Mouse (Mus musculus) limb, embryonic 11.5 days (tissue): ENCODE measurements around the gene Cbfa2t2. TPM values are rescaled to one million over a fixed set of nuclear protein-coding genes. Genes with fewer than 3 reads are reported as not detected.

Source experiments
- ATAC-seq: fragments of 200-750 bp; cut with Nextera tagmentation; 2 replicates; pipeline ENCODE4 v1.8.0; 2017; ENCODE audit warnings: low read depth; ENCODE audit not compliant: insufficient number of reproducible peaks, low FRiP score, low TSS enrichment
- DNase-seq: peaks from one replicate; pipeline ENCODE4 v3.0.0-alpha.2; 2015; ENCODE audit warnings: low spot score
- H3K27ac ChIP-seq: fragments of 300-500 bp; sonication (generic); replicated peaks from 2 replicates; pipeline ENCODE4 v1.5.1; 2014; ENCODE audit warnings: low read depth, mild to moderate bottlenecking, low read length
- H3K27me3 ChIP-seq: fragments of 300-500 bp; sonication (generic); 2 replicates; pipeline ENCODE4 v1.6.1; 2014; ENCODE audit warnings: mild to moderate bottlenecking, low read length, mixed read lengths; ENCODE audit not compliant: control insufficient read depth, insufficient read depth
- H3K36me3 ChIP-seq: fragments of 300-500 bp; sonication (generic); 2 replicates; pipeline ENCODE4 v1.6.1; 2014; ENCODE audit warnings: mild to moderate bottlenecking, low read length, moderate library complexity, mixed read lengths; ENCODE audit not compliant: control insufficient read depth, insufficient read depth
- H3K4me1 ChIP-seq: fragments of 300-500 bp; sonication (generic); 2 replicates; pipeline ENCODE4 v1.6.1; 2014; ENCODE audit warnings: low read length, mixed read lengths; ENCODE audit not compliant: control insufficient read depth, insufficient read depth
- H3K4me2 ChIP-seq: fragments of 300-500 bp; sonication (generic); 2 replicates; pipeline ENCODE4 v1.6.1; 2014; ENCODE audit warnings: low read depth, mild to moderate bottlenecking, moderate library complexity; ENCODE audit not compliant: severe bottlenecking
- H3K4me3 ChIP-seq: fragments of 300-500 bp; sonication (generic); 2 replicates; pipeline ENCODE4 v1.5.1; 2014; ENCODE audit warnings: low read depth, low read length
- H3K9ac ChIP-seq: fragments of 300-500 bp; sonication (generic); 2 replicates; pipeline ENCODE4 v1.6.1; 2014; ENCODE audit warnings: mild to moderate bottlenecking, low read length
- H3K9me3 ChIP-seq: fragments of 300-500 bp; sonication (generic); 2 replicates; pipeline ENCODE4 v1.6.1; 2016; ENCODE audit warnings: low read length; ENCODE audit not compliant: control insufficient read depth
- WGBS: fragments of 180-500 bp; shearing (Covaris S2); extraction: QIAGEN DNeasy Blood & Tissue Kit; methylation state at CpG from one replicate; pipeline ENCODE4 v1.1.7; 2014; 5-methylcytosine and 5-hydroxymethylcytosine counted together
- polyA plus RNA-seq: library from polyadenylated mRNA; unstranded; fragments of >200 nt; fragmentation: Nextera tagmentation; extraction: Ambion mirVana; gene quantifications from 2 replicates; pipeline ENCODE4 v1.2.1, GENCODE M21; 2014

Gene Cbfa2t2
- polyA plus RNA-seq, 1 experiment from 2014 or later: 44.1 TPM

GRCm38 (mm10) chr2:154572996-154573395 lies 136.7 kb downstream of the Cbfa2t2 start:
- no peak for ATAC-seq
- Histone ChIP-seq H3K9me3 (no peaks in the 10 kb centered on the region), H3K36me3 (no peaks in the 10 kb centered on the region), H3K27ac (no peak overlapping the region), H3K27me3 (no peaks in the 10 kb centered on the region), H3K9ac (no peak overlapping the region), H3K4me2 (no peak overlapping the region), H3K4me1 (peaks cover 9% of the 10 kb centered on the region), H3K4me3 (no peak overlapping the region)
- 84% methylated on average over 3 of the region's 3 CpGs for WGBS
- no peak for DNase-seq

- ATAC-seq: no peak
- no peak overlapping the region for H3K4me2 ChIP-seq
These were observed 138.0 kb downstream of the Cbfa2t2 start for GRCm38 (mm10) chr2:154574271-154574670.

GRCm38 (mm10) chr2:154576876-154577743 lies 140.8 kb downstream of the Cbfa2t2 start:
- 56% methylated on average over 12 of the region's 12 CpGs for WGBS
- no peaks in the 10 kb centered on the region for H3K27me3 ChIP-seq
- DNase-seq (no peak), ATAC-seq (no peak)
- no peak overlapping the region for H3K4me3 ChIP-seq
- no peaks in the 10 kb centered on the region for H3K36me3 ChIP-seq
- no peak overlapping the region for H3K4me2 ChIP-seq
- H3K4me1 ChIP-seq: no peaks in the 10 kb centered on the region; the same call in 1 of the 2 replicates
- H3K27ac ChIP-seq: 0 out of 2 replicates have a peak overlapping the region, but pooled peaks have one; percentile 14
- peak overlapping the region; percentile 17; the same call in 1 of the 2 replicates for H3K9ac ChIP-seq
- H3K9me3 ChIP-seq: no peaks in the 10 kb centered on the region

More at GRCm38 (mm10) chr2:154574271-154574670, 138.0 kb downstream of the Cbfa2t2 start:
- H3K9me3 ChIP-seq: no peaks in the 10 kb centered on the region
- WGBS: 81% methylated on average over 7 of the region's 7 CpGs
- no peak for DNase-seq
- no peaks in the 10 kb centered on the region for H3K36me3 ChIP-seq
- H3K27ac ChIP-seq: no peak overlapping the region
- no peak overlapping the region for H3K9ac ChIP-seq
- H3K4me1 ChIP-seq: no peaks in the 10 kb centered on the region; the same call in 1 of the 2 replicates
- no peaks in the 10 kb centered on the region for H3K27me3 ChIP-seq
- no peak overlapping the region for H3K4me3 ChIP-seq

GRCm38 (mm10) chr2:154577744-154578067 lies 141.4 kb downstream of the Cbfa2t2 start:
- no peaks in the 10 kb centered on the region for H3K27me3 ChIP-seq
- H3K36me3 ChIP-seq: no peaks in the 10 kb centered on the region
- H3K27ac ChIP-seq: no peak overlapping the region
- no peak for ATAC-seq
- no peak overlapping the region for H3K4me2 ChIP-seq
- no peak overlapping the region for H3K4me3 ChIP-seq
- H3K9me3 ChIP-seq: no peaks in the 10 kb centered on the region
- WGBS: 91% methylated on average over 6 of the region's 6 CpGs
- H3K4me1 ChIP-seq: no peaks in the 10 kb centered on the region; the same call in 1 of the 2 replicates
- no peak for DNase-seq
- no peak overlapping the region for H3K9ac ChIP-seq

GRCm38 (mm10) chr2:154580586-154580985 lies 144.3 kb downstream of the Cbfa2t2 start:
- no peak overlapping the region for H3K27ac ChIP-seq
- H3K4me3 ChIP-seq: no peak overlapping the region
- H3K27me3 ChIP-seq: no peaks in the 10 kb centered on the region
- H3K9ac ChIP-seq: no peak overlapping the region
- no peaks in the 10 kb centered on the region for H3K36me3 ChIP-seq
- H3K9me3 ChIP-seq: no peaks in the 10 kb centered on the region
- DNase-seq: no peak
- no peak for ATAC-seq
- WGBS: 90% methylated on average over 8 of the region's 8 CpGs
- peaks cover 1% of the 10 kb centered on the region for H3K4me1 ChIP-seq
- no peak overlapping the region for H3K4me2 ChIP-seq

GRCm38 (mm10) chr2:154581421-154581820 lies 145.1 kb downstream of the Cbfa2t2 start:
- Histone ChIP-seq H3K27me3 (no peaks in the 10 kb centered on the region), H3K36me3 (no peaks in the 10 kb centered on the region), H3K9me3 (no peaks in the 10 kb centered on the region), H3K4me2 (no peak overlapping the region), H3K27ac (no peak overlapping the region), H3K9ac (no peak overlapping the region), H3K4me3 (no peak overlapping the region), H3K4me1 (peaks cover 5% of the 10 kb centered on the region)
- 90% methylated on average over 1 of the region's 1 CpGs for WGBS
- DNase-seq: no peak
- ATAC-seq: no peak

GRCm38 (mm10) chr2:154583906-154584872 lies 147.9 kb downstream of the Cbfa2t2 start:
- Histone ChIP-seq H3K27ac (no peak overlapping the region), H3K27me3 (no peaks in the 10 kb centered on the region), H3K4me3 (no peak overlapping the region), H3K9ac (no peak overlapping the region), H3K4me1 (peaks cover 5% of the 10 kb centered on the region; the same call in 1 of the 2 replicates), H3K36me3 (no peaks in the 10 kb centered on the region), H3K4me2 (no peak overlapping the region), H3K9me3 (no peaks in the 10 kb centered on the region)
- no peak for ATAC-seq
- 68% methylated on average over 15 of the region's 15 CpGs for WGBS
- no peak for DNase-seq

- Histone ChIP-seq H3K27ac (no peak overlapping the region), H3K4me1 (peaks cover 5% of the 10 kb centered on the region; the same call in 1 of the 2 replicates), H3K9ac (no peak overlapping the region), H3K4me2 (no peak overlapping the region), H3K9me3 (no peaks in the 10 kb centered on the region), H3K27me3 (no peaks in the 10 kb centered on the region), H3K4me3 (no peak overlapping the region), H3K36me3 (no peaks in the 10 kb centered on the region)
- WGBS: 67% methylated on average over 17 of the region's 17 CpGs
- no peak for DNase-seq
- no peak for ATAC-seq
These were observed 148.8 kb downstream of the Cbfa2t2 start for GRCm38 (mm10) chr2:154584931-154585601.
